Mouse (Mus musculus) G1E (cell line): ENCODE data around the gene Fam171a2.

ENCODE experiments used
- CTCF ChIP-seq: IDR thresholded peaks from 2 replicates; pipeline ENCODE4 v1.5.1; 2012; ENCODE audit warnings: low read depth, low read length, inconsistent platforms, mixed read lengths
- POLR2AphosphoS5 ChIP-seq: IDR thresholded peaks from 2 replicates; pipeline ENCODE4 v1.6.1; 2012; ENCODE audit warnings: low read depth, low read length, inconsistent platforms; ENCODE audit not compliant: insufficient replicate concordance

GRCm38 (mm10) chr11:102436471-102436790, 11.1 kb downstream of the Fam171a2 start:
- TF ChIP-seq CTCF (no peak), POLR2AphosphoS5 (no peak)
